Mouse (Mus musculus) right cerebral cortex, adult 18-20 months (tissue): ENCODE measurements around the gene Osgep.
A peak's percentile ranks its signal among the peaks of the same experiment; 100 is the strongest.
"Not testable (repeated sequence)": the region's sequence is repeated elsewhere in the genome, so short reads cannot be mapped to it uniquely, and the experiment has no call there.

Source experiments
- DNase-seq: peaks from one replicate; pipeline ENCODE4 v3.0.0; 2022; ENCODE audit warnings: mixed read lengths

The Osgep gene

DNA sequence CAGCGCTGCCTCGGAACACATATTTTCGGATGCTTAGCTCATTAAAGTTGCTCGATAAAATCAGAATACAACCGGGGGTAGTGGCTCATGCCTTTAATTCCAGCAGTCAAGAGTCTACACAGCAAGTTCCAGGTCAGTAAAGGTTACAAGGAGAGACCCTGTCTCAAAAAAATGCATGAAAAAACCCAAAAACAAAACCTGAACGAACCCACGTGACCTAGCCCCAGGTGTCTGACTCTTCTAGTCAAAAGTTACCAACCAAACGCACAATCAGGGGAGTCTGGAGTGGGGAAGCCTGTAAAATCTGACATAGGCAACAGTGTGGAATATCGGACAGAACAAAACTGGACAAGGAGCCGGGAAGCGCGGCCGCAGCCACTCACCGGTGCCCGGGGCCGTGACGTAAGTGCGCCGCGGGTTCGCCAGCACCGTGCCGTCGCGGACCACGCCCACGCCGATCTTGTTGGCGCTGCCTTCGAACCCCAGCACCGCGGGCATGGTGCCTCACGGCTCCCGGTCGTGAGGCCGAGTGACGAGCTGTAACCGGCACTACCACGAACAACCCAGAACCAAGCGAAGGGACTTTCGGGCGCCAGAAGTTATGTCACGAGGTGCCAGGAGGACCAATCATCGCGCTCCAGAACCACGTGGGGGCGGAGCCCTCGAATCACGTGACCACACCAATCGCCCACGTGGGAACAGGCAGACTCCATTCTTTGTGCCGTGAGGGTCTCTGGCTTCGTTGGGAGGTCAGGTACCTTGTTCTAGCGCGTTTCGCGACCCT is at the start of gene Osgep, which contains the start of gene Apex1:
Gene Osgep (minus strand): TSS at position 613 of the 784 bp plus-strand sequence.
Gene Apex1 (plus strand): TSS at position 688 of the 784 bp plus-strand sequence.
- DNase-seq = peak; percentile 97

DNA sequence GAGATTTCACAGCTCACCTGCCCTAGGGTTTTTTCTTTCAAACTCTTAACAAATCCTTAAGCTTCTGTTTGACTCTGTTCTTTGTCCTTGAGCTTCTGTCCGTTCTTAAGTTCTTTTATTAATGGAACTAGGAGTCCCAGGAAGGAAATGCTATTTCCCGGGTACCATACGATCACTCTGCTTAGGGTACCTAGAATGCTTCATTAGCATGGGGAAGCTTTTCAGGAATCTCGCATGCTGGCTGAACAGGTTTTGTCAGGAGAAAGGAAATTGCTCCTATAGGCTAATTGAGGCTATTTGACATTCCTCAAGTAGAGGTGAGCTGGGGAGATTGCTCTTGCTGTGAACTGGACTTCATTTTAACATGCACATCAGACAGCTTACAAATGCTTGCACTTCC is 49.0 kb upstream of the Osgep start:
- no peak for DNase-seq

DNA sequence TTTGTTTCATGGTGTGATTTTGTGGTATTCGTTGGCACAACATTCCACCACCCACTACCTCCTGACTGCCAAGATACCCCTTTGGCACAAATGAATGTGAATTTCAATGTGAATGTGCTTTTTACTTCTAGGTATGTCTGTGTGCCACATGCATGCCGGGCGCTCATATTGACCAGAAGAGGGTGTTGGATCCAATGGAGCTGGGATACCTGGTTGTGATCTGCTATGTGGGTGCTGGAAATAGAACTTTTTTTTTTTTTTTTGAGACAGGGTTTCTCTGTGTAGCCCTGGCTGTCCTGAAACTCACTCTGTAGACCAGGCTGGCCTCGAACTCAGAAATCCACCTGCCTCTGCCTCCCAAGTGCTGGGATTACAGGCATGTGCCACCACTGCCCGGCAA is 48.4 kb upstream of the Osgep start:
- DNase-seq = not testable (repeated sequence)

DNA sequence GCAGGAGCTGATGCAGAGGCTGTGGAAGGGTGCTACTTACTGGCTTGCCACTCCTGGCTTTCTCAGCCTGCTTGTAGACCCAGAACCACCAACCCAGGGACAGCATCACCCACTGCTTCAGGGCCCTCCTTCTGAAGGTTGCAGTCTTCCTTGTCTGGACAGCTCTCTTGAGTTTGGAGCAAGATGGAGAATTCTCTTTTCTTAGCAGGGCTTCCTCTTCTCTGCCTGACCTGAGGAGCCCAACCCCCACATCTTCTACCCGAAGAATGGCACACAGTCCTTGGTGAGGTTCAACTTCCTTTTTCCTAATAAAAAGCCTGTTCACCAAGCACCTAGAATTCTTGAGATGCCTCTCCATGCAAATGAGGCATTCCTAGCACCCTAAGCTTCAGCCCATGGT is 46.1 kb upstream of the Osgep start:
- no peak for DNase-seq

DNA sequence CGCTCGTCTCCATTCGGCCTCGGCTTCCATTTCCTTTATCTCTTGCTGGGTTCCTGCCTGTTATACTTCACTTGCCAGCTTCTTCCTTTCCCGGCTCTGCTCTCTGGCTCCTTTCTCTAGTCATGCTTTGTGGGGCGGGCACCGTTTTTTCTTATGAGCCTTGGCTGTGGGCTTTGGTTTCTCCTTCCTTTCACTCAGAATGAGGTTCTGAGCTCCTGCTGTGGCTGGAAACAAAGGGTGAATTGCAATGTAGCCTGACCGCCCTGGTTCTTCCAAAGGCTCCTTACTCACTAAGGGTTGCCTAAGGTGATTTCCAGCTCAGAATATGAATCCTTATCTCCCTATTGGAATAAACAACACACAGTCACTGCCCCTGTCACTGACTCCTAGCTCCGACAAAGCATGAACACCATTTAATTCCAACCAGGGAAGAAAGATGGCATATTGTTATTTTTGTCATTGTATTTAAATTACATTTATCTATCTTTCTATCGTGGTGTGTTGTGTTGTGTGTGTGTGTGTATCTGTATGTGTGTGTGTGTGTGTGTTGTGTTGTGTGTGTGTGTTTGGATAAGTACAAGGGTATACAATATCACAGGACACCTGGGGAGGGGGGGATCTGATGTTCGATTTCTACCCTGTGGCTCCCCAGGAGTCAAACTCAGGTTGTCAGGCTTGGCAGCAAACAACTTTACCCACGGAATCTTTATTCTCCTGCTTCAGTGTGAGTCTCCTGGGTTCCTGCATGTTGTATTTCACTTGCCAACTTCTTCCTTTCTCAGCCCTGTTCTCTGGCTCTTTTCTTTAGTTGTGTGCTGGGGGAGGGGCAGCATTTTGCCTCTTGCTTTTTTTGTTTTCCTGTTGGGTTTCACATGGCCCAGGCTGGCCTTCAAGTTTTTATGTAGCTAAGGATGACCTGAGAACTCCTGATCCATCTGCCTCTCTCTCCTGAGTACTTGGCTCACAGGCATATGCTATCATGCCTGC is 45.2 kb upstream of the Osgep start:
- peak; percentile 38 for DNase-seq

DNA sequence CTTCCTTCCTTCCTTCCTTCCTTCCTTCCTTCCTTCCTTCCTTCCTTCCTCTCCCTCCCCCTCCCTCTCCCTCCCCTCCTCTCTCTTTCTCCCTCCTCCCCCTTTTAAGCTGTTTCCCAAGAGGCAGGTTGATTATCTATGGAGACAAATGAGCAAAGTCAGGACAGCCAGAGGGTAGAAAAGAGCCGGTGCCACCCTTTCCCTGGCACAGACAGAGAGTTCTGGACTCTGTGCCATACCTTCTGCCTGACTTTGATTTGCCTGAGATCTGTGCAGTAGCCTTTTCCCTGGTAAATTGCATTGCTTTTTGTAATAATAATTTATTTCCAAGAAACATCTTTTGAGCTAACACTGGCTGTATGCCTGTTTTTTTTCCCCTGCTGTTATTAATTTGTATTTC is 44.3 kb upstream of the Osgep start:
- no peak for DNase-seq

DNA sequence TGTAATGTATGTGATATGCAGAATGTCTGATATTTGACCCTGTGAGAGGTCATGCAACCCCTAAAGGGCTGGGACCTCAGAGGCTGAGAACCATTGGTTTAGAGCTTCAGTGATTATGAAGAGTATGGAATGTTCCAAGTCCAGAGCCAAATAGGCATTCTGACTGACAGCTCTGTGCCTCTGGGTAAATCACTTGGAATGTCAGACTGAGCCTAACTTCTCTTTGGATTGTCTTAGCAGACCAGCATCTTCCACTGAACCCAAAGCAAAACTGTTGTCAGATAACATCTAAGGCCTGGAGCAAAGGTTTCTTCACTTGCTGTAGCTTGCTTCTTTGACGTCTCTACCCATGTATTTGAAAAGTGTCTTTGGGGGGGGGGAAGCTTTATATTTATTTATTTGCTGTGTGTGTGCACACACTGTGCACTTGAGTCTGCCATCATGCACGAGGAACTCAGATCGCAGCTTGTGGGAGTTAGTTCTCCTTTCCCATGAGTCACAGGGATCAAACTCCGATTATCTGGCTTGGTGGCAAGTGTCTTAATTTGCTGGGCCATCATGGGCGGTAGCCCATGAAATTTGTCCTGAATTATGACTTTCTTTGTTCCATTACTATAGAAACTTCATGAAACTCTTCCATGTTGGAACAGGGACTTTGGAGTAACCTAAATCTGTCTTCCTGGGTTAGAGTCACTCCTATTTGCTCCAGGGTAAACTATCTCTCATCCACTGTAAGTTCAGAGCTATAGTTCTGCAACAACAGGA is 43.7 kb upstream of the Osgep start:
- no peak for DNase-seq

DNA sequence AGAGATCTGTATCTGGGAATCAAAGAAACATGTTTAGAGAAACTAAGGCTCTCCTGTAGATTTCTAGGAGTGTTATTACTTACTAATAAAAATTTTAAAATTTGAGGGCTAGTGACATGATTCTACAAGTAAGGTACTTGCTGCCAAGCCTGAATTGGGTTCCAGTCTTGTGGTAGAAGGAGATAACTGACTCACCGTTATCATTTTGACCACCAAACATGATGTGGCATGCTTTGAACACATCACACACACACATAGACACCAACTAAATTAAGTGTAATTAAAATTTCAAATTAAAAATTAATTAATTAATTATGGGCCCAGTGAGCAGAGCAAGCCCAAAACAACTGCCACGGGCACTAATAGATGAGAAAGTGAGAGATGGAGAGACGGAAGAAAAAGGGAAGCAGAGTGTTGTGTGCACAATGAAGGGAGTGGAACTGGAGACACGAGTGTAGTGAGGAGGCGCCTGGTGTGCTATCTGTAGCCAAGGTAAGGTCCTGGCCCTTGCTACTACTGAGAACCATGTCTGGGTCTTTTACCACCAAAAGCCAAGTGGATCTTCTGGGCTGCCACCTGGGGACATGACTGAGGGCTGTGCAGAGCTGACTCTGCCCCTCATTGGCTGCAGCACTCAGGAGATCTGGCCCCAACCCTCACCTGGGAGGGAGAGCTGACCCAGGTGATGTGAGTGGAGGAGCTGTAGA is 33.7 kb upstream of the Osgep start:
- not testable (repeated sequence) for DNase-seq

DNA sequence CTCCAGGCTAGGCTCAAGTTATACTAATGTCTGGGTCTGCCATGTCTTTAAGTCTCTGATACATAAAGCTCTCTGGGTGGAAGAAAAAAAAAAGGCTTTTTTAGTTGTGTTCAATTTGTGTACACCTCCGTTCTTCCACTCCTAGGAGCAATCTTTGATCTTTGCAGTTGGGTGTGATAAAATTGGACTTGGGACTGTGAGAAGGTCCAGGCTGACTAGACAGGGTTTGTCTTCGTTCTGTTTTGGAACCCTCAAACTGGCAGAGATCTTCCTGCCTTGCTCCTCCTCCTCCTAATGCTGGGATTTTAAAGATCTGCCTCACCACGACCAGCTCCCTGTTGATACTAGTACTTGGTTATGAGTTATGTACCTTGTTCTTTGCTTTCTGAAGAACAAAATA is 32.5 kb upstream of the Osgep start:
- not testable (repeated sequence) for DNase-seq

DNA sequence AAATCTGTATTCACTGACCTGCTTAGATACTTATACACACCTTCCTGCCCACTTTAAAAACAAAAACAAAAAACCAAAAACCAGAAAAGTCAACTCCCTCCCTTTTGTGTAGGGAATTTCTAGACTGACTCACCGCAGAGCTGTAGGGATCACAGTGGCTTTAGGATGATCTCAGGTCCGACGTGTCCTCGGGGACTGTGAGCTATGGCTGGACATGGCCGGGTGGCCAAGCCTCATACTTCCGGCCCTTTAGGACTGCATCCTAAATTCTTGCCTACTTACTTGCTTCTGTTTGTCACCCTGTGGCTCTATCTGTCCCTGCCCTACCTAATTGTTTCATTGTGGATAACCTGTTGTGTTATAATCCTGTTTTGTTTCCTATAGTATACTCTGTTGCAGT is 32.0 kb upstream of the Osgep start:
- not testable (repeated sequence) for DNase-seq

DNA sequence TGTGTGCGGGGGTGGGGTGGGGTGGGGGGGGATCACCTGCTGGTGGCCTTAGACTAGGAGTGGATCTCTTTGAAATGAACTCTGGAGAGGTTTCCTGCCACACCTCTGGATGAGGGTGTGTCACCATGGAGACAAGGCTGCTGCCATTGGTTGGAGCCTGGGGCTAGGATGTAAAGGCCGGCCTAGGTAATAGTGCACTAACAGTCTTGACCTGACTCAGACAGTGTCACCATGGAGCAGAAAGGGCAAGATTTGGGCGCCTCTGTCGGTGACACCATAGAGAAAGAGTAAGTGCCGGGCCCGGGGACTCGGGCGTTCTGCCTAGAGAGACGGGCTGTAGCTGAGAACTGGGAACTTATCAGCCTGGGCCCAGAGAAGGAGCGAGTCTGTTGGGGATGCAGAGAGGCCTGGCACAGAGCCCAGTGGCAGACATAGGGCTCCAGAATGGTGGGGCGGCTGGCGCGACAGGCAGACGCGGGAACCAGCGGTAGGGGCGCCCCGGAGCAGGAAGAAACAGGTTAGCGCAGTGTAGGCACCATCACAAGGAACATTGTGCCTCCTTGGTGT is 31.3 kb upstream of the Osgep start, which contains the start of gene Pnp2:
Gene Pnp2 (plus strand): TSS at position 51 of the 567 bp plus-strand sequence.
- peak; percentile 55 for DNase-seq

DNA sequence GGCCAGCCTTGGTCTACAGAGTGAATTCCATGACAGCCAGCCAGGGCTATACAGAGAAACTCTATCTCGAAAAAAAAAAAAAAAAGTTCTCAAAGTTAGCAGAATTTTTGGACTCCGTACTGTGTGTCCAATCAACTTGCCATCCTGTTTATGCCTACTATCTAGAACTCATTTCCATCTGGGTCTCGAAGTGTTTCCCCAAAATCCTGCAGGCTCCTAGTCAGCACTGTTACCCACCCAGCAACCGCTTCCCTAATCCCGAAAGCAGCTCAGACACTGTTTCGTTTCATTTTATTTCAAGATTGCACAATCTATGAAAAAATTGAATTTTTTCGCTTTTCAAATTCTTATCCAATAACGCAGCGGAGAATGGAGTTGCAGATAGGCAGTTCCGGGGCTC is 30.8 kb upstream of the Osgep start:
- DNase-seq = no peak

DNA sequence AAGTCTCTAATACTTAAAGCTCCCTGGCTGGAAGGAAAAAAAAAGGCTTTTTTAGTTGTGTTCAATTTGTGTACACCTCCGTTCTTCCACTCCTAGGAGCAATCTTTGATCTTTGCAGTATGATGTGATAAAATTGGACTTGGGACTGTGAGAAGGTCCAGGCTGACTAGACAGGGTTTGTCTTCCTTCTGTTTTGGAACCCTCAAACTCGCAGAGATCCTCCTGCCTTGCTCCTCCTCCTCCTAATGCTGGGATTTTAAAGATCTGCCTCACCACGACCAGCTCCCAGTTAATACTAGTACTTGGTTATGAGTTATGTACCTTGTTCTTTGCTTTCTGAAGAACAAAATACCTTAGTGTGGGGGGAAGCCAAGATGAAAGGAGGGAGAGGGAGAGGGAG is 20.8 kb upstream of the Osgep start:
- not testable (repeated sequence) for DNase-seq

DNA sequence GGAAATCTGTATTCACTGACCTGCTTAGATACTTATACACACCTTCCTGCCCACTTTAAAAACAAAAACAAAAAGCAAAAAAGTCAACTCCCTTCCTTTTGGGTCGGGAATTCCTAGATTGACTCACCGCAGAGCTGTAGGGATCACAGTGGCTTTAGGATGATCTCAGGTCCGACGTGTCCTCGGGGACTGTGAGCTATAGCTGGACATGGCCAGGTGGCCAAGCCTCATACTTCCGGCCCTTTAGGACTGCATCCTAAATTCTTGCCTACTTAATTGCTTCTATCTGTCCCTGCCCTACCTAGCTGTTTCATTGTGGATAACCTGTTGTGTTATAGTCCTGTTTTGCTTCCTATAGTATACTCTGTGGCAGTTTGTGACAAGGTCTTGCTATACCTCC is 20.4 kb upstream of the Osgep start:
- not testable (repeated sequence) for DNase-seq

DNA sequence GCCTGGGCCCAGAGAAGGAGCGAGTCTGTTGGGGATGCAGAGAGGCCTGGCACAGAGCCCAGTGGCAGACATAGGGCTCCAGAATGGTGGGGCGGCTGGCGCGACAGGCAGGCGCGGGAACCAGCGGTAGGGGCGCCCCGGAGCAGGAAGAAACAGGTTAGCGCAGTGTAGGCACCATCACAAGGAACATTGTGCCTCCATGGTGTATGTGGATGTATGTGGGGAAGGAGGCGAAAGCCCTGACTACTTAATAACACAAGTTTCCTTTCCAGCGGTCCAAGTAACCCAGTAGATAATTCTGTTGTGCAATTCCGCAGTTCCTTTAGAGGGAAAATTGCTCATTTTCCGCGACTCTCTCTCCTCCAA is 20.0 kb upstream of the Osgep start:
- DNase-seq = not testable (repeated sequence)

DNA sequence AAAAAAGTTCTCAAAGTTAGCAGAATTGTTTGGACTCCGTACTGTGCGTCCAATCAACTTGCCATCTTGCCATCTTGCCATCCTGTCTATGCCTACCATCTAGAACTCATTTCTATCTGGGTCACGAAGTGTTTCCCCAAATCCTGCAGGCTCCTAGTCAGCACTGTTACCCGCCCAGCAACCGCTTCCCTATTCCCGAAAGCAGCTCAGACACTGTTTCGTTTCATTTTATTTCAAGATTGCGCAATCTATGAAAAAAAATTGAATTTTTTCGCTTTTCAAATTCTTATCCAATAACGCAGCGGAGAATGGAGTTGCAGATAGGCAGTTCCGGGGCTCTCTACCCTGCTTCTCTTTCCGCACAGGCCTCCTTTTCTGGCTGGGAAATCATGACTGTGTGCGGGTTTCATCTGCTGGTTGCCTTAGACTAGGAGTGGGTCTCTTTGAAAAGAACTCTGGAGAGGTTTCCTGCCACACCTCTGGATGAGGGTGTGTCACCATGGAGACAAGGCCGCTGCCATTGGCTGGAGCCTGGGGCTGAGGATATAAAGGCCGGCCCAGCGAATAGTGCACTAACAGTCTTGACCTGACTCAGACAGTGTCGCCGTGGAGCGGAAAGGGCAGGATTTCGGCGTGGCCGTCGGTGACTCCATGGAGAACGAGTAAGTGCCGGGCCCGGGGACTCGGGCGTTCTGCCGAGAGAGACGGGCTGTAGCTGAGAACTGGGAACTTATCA is 19.4 kb upstream of the Osgep start, which contains the start of gene Gm49342:
Gene Gm49342 (plus strand): TSS at position 586 of the 736 bp plus-strand sequence.
- peak; percentile 88 for DNase-seq

DNA sequence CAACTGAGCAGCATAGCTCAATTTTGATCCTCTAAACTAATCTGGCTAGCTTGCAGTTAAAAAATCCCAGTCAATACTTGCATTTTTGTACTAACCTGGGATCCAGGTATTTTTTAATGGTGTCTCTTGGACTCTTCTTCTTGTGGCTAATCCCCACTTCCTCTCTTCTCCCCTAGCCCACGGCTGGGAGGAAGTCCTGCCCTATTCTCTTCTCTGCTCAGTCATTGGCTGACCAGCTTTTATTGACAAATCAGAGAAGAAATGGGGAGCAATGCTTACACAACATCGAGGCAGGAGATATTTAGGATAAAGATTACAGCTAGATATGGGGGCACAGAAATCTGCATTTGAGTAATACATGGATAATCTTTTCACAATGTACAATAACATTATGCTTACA is 14.2 kb upstream of the Osgep start:
- DNase-seq = no peak

DNA sequence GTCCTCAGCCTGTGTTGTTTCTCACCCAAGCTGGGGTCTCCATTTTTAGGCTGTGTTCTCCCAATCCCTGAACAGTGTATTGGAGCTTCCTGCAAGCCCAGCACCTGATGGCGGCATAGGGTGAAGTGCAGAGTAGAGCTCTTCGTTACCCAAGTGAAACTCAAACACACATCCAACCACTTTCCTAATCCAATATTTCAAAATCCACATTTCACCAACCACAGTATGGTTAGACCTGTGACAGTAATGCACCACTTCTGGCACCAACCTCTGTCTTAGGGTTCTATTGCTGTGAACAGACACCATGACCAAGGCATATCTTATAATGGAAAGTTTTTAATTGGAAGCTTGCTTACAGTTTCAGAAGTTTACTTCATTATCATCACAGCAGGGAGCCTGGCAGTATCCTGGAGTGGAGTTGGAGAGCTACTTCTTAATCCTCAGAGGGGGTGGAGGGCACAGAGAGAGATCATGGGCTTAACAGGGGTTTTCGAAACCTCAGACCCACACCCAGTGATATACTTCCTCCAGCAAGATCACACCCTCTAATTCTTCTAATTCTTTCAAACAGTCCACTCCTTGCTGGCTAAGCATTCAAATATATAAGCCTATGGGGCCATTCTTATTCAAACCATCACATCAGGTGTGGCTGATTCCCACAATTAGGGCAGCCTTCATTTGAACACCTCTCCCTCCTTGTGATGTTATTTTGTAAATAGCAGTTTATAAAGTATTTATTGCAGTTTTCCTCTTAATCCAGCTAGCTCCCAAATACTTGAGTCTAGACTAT is 13.6 kb upstream of the Osgep start:
- no peak for DNase-seq

DNA sequence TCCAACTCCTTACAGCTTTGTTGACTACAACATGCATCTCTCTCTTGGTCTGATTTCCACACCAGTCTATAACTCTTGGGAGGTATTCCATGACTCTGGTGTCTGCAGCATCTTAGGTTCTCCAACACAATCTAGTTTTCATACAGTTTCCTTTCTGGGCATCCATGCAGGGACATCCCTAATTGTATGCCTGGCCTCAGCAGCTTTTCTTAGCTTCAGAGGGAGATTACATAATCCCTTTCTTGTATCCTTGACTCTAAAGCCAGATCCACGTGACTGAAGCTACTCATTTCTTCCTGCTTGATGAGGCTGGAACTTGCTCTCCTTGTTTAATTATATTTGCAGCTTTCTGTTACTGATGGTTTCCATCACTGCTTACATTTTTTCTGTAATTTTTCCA is 12.0 kb upstream of the Osgep start:
- no peak for DNase-seq

DNA sequence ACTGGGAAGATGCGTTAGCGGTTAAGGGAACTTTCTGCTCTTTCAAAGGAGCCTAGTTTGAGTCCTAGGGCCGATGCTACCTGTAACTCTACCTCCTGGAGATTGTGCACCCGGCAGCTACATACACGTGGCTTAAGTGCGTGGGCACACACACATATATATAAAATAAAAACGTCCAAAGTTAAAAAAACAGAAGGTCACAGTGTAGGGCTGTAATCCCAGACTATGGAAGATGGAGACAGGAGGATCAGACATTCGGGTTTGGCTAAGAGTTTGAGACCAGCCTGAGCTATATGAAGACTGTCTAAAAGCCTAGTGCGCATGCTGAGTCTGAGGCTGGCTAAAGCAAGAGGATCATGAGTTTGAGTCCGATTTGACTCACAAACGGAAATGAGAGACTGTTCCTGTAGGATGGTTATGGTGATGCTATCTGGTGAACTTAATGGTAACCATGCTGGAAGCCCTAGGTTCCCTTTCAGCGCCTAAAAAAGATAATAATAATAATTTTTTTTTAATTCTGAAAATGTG is 6.9 kb upstream of the Osgep start:
- DNase-seq = no peak
